Mouse (Mus musculus) CD4-positive, CD25-positive, alpha-beta regulatory T cell (primary cell): Measurements from ENCODE around the gene Gm8879. TPM values are rescaled to one million over a fixed set of nuclear protein-coding genes. Genes with fewer than 3 reads are reported as not detected.

ENCODE experiments used
- polyA plus RNA-seq: library from polyadenylated mRNA; unstranded; fragments of 100-300 nt; shearing (Covaris generic); gene quantifications from one replicate; pipeline ENCODE4 v1.2.1, GENCODE M21; 2017

Gm8879 gene
- polyA plus RNA-seq: not detected

DNA sequence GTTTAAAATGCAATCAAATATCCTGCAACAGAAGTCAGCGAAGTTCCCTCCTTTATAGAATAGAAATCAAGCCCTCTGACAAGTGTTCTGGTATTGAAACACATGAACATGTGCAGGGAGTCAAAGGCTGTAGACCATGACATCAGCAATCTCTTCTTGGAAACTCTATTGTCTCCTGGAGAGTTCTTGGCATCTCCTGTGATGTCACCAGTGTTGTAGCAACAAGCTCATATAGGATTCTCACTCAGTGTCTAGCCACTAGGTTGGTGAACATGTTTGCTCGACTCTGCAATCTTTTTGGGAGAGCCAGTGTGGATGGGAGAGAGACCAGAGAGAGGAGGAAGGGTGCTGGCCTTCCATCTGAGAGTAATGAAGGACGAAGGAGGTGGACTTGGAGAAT is at the start of gene Gm8879:
Gene Gm8879 (plus strand): TSS at position 301 of the 400 bp plus-strand sequence.

Other genes with a start within 250 kb of the Gm8879 start
- gene Gm8871, start 179.8 kb upstream of the Gm8879 start, polyA plus RNA-seq: not detected
- gene Gm8857, start 179.8 kb upstream of the Gm8879 start, polyA plus RNA-seq: not detected
- gene Gm5861, start 55.4 kb downstream of the Gm8879 start, polyA plus RNA-seq: not detected
- gene Gm8890, start 128.4 kb downstream of the Gm8879 start, polyA plus RNA-seq: not detected
- 0.47 TPM for gene Speer1, start 213.9 kb downstream of the Gm8879 start, polyA plus RNA-seq